Mouse (Mus musculus): ENCODE results near the gene Fam234b. TPM values are rescaled to one million over a fixed set of nuclear protein-coding genes. Genes with fewer than 3 reads are reported as not detected.

The Fam234b gene
- polyA plus RNA-seq, 1 experiment: 6.3 TPM

DNA sequence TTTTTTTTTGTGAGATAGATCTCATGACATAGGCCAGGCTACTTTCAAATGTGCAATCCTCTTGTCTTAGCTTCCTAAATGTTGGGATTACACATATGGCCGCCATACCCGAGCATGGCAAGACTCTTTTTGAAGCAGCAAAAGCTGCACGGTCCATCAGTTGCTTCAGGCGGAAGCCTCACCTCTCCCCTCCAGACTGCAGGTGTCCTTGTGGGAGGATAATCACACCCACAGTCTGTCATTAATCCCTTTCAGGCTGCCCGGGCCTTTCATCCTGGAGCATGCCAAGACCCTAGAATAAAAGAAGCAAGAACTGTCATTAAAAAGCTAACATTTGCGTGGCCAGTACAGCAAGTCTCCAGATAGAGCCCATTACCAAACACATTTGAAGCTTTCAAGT lies 71.8 kb downstream of the Fam234b start:
- Histone ChIP-seq H3ac (ENCODE audit: control insufficient read depth, insufficient read length) (no peak overlapping the region), H3K4me3 (no peak overlapping the region), H3K27me3 (ENCODE audit: control insufficient read depth, insufficient read depth, insufficient read length) (no peaks in the 10 kb centered on the region), H3K79me2 (ENCODE audit: control insufficient read depth, insufficient read depth) (no peaks in the 10 kb centered on the region), H3K36me3 (ENCODE audit: control insufficient read depth, insufficient read depth) (no peaks in the 10 kb centered on the region), H3K4me2 (ENCODE audit: low read depth) (no peak overlapping the region)
- TF ChIP-seq TCF3 (IDR thresholded peaks at IDR 0.05; ENCODE audit: insufficient read length, low read depth): no peak
- no peak for TF ChIP-seq POLR2A (IDR thresholded peaks at IDR 0.05; ENCODE audit: insufficient read length, low read depth)
- TF ChIP-seq POLR2AphosphoS2 (IDR thresholded peaks at IDR 0.05; ENCODE audit: insufficient read length, low read depth): no peak
- TF ChIP-seq TCF12 (IDR thresholded peaks at IDR 0.05; ENCODE audit: insufficient read depth, poor library complexity, severe bottlenecking): no peak
- TF ChIP-seq REST (IDR thresholded peaks at IDR 0.05; ENCODE audit: insufficient read depth, insufficient read length): no peak
- TF ChIP-seq E2F4 (IDR thresholded peaks at IDR 0.05; ENCODE audit: insufficient read depth): no peak
- TF ChIP-seq MYOG (IDR thresholded peaks at IDR 0.05; ENCODE audit: control insufficient read depth in 1 of 3, insufficient read depth in 1 of 3, insufficient read length in 2 of 3, low read depth in 2 of 3): no peak
- TF ChIP-seq USF1 (IDR thresholded peaks at IDR 0.05; ENCODE audit: low read depth): no peak
- TF ChIP-seq MAX (IDR thresholded peaks at IDR 0.05; ENCODE audit: low read depth): no peak
- no peak for TF ChIP-seq CEBPB (IDR thresholded peaks at IDR 0.05; ENCODE audit: insufficient read depth, poor library complexity, severe bottlenecking)
- TF ChIP-seq MYOD1 (IDR thresholded peaks at IDR 0.05; ENCODE audit: control insufficient read depth in 1 of 3, insufficient read length in 2 of 3, low read depth in 2 of 3): no peak
- TF ChIP-seq SRF (IDR thresholded peaks at IDR 0.05; ENCODE audit: control insufficient read depth, insufficient read length, low read depth): no peak

DNA sequence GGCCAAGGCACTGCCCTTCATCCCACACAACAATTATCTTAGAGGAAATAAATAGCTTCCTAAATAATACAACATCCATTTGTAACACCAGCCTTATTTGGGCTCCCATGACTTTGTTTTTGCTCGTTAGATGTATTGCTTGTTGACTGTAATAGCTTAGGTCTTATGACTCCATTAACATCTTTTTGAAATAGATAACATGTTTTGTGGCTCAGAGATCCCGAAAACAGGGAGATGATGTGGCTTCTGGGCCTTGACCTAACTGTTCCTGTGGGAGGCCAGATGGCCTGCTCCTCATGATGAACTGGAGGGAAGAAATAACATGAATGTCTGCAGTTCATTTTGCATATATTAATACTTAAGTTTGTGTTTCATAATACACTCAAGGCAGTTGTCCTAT lies 74.0 kb downstream of the Fam234b start:
- Histone ChIP-seq H3K27me3 (ENCODE audit: control insufficient read depth, insufficient read depth, insufficient read length) (no peaks in the 10 kb centered on the region), H3K4me3 (no peak overlapping the region), H3K36me3 (ENCODE audit: control insufficient read depth, insufficient read depth) (no peaks in the 10 kb centered on the region), H3K79me2 (ENCODE audit: control insufficient read depth, insufficient read depth) (no peaks in the 10 kb centered on the region), H3ac (ENCODE audit: control insufficient read depth, insufficient read length) (no peak overlapping the region), H3K4me2 (ENCODE audit: low read depth) (no peak overlapping the region)
- no peak for TF ChIP-seq POLR2A (IDR thresholded peaks at IDR 0.05; ENCODE audit: insufficient read length, low read depth)
- no peak for TF ChIP-seq USF1 (IDR thresholded peaks at IDR 0.05; ENCODE audit: low read depth)
- TF ChIP-seq MYOG (IDR thresholded peaks at IDR 0.05; ENCODE audit: control insufficient read depth in 1 of 3, insufficient read depth in 1 of 3, insufficient read length in 2 of 3, low read depth in 2 of 3): no peak
- no peak for TF ChIP-seq TCF3 (IDR thresholded peaks at IDR 0.05; ENCODE audit: insufficient read length, low read depth)
- no peak for TF ChIP-seq SRF (IDR thresholded peaks at IDR 0.05; ENCODE audit: control insufficient read depth, insufficient read length, low read depth)
- TF ChIP-seq REST (IDR thresholded peaks at IDR 0.05; ENCODE audit: insufficient read depth, insufficient read length): no peak
- TF ChIP-seq MAX (IDR thresholded peaks at IDR 0.05; ENCODE audit: low read depth): no peak
- TF ChIP-seq POLR2AphosphoS2 (IDR thresholded peaks at IDR 0.05; ENCODE audit: insufficient read length, low read depth): no peak
- TF ChIP-seq MYOD1 (IDR thresholded peaks at IDR 0.05; ENCODE audit: control insufficient read depth in 1 of 3, insufficient read length in 2 of 3, low read depth in 2 of 3): no peak
- no peak for TF ChIP-seq E2F4 (IDR thresholded peaks at IDR 0.05; ENCODE audit: insufficient read depth)
- no peak for TF ChIP-seq CEBPB (IDR thresholded peaks at IDR 0.05; ENCODE audit: insufficient read depth, poor library complexity, severe bottlenecking)
- no peak for TF ChIP-seq TCF12 (IDR thresholded peaks at IDR 0.05; ENCODE audit: insufficient read depth, poor library complexity, severe bottlenecking)

DNA sequence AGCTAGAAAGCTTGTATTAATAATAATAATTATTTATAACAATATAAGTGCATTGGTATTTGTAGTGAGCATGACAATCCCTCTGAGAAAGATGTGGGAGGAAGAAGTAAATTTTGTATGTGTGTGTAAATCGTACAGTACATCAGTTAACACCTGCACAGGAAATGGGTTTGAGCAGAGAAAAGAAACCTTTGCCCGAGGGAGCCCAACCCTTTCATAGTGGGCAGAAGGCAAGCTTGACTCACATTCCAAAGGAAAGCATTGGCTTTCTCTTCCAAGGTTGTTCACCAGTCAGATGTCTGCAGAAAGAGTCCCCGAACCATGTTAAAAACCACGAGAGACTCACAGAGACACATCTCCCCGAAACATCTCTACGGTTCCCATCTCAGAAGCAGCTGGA lies 75.3 kb downstream of the Fam234b start:
- no peak overlapping the region for H3ac ChIP-seq (ENCODE audit: control insufficient read depth, insufficient read length)
- TF ChIP-seq CEBPB (IDR thresholded peaks at IDR 0.05; ENCODE audit: insufficient read depth, poor library complexity, severe bottlenecking) (no peak), TCF12 (IDR thresholded peaks at IDR 0.05; ENCODE audit: insufficient read depth, poor library complexity, severe bottlenecking) (no peak), MAX (IDR thresholded peaks at IDR 0.05; ENCODE audit: low read depth) (no peak), REST (IDR thresholded peaks at IDR 0.05; ENCODE audit: insufficient read depth, insufficient read length) (no peak), MYOG (IDR thresholded peaks at IDR 0.05; ENCODE audit: control insufficient read depth in 1 of 3, insufficient read depth in 1 of 3, insufficient read length in 2 of 3, low read depth in 2 of 3) (no peak), SRF (IDR thresholded peaks at IDR 0.05; ENCODE audit: control insufficient read depth, insufficient read length, low read depth) (no peak), E2F4 (IDR thresholded peaks at IDR 0.05; ENCODE audit: insufficient read depth) (no peak), TCF3 (IDR thresholded peaks at IDR 0.05; ENCODE audit: insufficient read length, low read depth) (no peak), MYOD1 (IDR thresholded peaks at IDR 0.05; ENCODE audit: control insufficient read depth in 1 of 3, insufficient read length in 2 of 3, low read depth in 2 of 3) (no peak), POLR2AphosphoS2 (IDR thresholded peaks at IDR 0.05; ENCODE audit: insufficient read length, low read depth) (no peak), USF1 (IDR thresholded peaks at IDR 0.05; ENCODE audit: low read depth) (no peak), POLR2A (IDR thresholded peaks at IDR 0.05; ENCODE audit: insufficient read length, low read depth) (no peak)
- no peak overlapping the region for H3K4me3 ChIP-seq
- H3K36me3 ChIP-seq (ENCODE audit: control insufficient read depth, insufficient read depth): no peaks in the 10 kb centered on the region
- no peaks in the 10 kb centered on the region for H3K27me3 ChIP-seq (ENCODE audit: control insufficient read depth, insufficient read depth, insufficient read length)
- H3K79me2 ChIP-seq (ENCODE audit: control insufficient read depth, insufficient read depth): no peaks in the 10 kb centered on the region
- no peak overlapping the region for H3K4me2 ChIP-seq (ENCODE audit: low read depth)

GRCm38 (mm10) chr6:135275231-135275630 lies 77.5 kb downstream of the Fam234b start:
- no peak overlapping the region for H3K4me3 ChIP-seq
- TF ChIP-seq USF1 (IDR thresholded peaks at IDR 0.05; ENCODE audit: low read depth): no peak
- no peak for TF ChIP-seq REST (IDR thresholded peaks at IDR 0.05; ENCODE audit: insufficient read depth, insufficient read length)
- no peak for TF ChIP-seq CEBPB (IDR thresholded peaks at IDR 0.05; ENCODE audit: insufficient read depth, poor library complexity, severe bottlenecking)
- TF ChIP-seq MYOG (IDR thresholded peaks at IDR 0.05; ENCODE audit: control insufficient read depth in 1 of 3, insufficient read depth in 1 of 3, insufficient read length in 2 of 3, low read depth in 2 of 3): no peak
- no peak for TF ChIP-seq MYOD1 (IDR thresholded peaks at IDR 0.05; ENCODE audit: control insufficient read depth in 1 of 3, insufficient read length in 2 of 3, low read depth in 2 of 3)
- no peak for TF ChIP-seq POLR2A (IDR thresholded peaks at IDR 0.05; ENCODE audit: insufficient read length, low read depth)
- no peak for TF ChIP-seq POLR2AphosphoS2 (IDR thresholded peaks at IDR 0.05; ENCODE audit: insufficient read length, low read depth)
- no peak overlapping the region for H3K4me2 ChIP-seq (ENCODE audit: low read depth)
- H3ac ChIP-seq (ENCODE audit: control insufficient read depth, insufficient read length): no peak overlapping the region
- H3K36me3 ChIP-seq (ENCODE audit: control insufficient read depth, insufficient read depth): no peaks in the 10 kb centered on the region
- H3K27me3 ChIP-seq (ENCODE audit: control insufficient read depth, insufficient read depth, insufficient read length): no peaks in the 10 kb centered on the region
- no peaks in the 10 kb centered on the region for H3K79me2 ChIP-seq (ENCODE audit: control insufficient read depth, insufficient read depth)

All from myocyte (in vitro differentiated cells).